Mouse (Mus musculus) forebrain, postnatal 0 days (tissue): ENCODE results near the gene Catip. TPM values are rescaled to one million over a fixed set of nuclear protein-coding genes. Genes with fewer than 3 reads are reported as not detected.
A peak's percentile ranks its signal among the peaks of the same experiment; 100 is the strongest.
"Not testable (repeated sequence)": the region's sequence is repeated elsewhere in the genome, so short reads cannot be mapped to it uniquely, and the experiment has no call there.

Source experiments
- ATAC-seq: fragments of 200-750 bp; cut with Nextera tagmentation; 2 replicates; pipeline ENCODE4 v1.8.0; 2017; ENCODE audit warnings: mild to moderate bottlenecking, moderate library complexity
- DNase-seq: peaks from one replicate; pipeline ENCODE4 v3.0.0-alpha.2; 2015
- H3K27ac ChIP-seq: fragments of 300-500 bp; sonication (generic); 2 replicates; pipeline ENCODE4 v1.5.1; 2014; ENCODE audit warnings: low read depth, mild to moderate bottlenecking, antibody characterized with exemption, low read length, moderate library complexity, mixed read lengths
- H3K27me3 ChIP-seq: fragments of 300-500 bp; sonication (generic); 2 replicates; pipeline ENCODE4 v1.6.1; 2014; ENCODE audit warnings: mild to moderate bottlenecking, low read length, mixed read lengths; ENCODE audit not compliant: insufficient read depth
- H3K36me3 ChIP-seq: fragments of 300-500 bp; sonication (generic); 2 replicates; pipeline ENCODE4 v1.6.1; 2014; ENCODE audit warnings: mild to moderate bottlenecking, moderate library complexity; ENCODE audit not compliant: insufficient read depth
- H3K4me1 ChIP-seq: fragments of 300-500 bp; sonication (generic); 2 replicates; pipeline ENCODE4 v1.6.1; 2014; ENCODE audit warnings: antibody characterized with exemption; ENCODE audit not compliant: insufficient read depth
- H3K4me2 ChIP-seq: fragments of 300-500 bp; sonication (generic); 2 replicates; pipeline ENCODE4 v1.6.1; 2014; ENCODE audit warnings: low read depth, mild to moderate bottlenecking, moderate library complexity
- H3K4me3 ChIP-seq: fragments of 300-500 bp; sonication (generic); 2 replicates; pipeline ENCODE4 v1.5.1; 2014; ENCODE audit warnings: low read depth, low read length, mixed read lengths
- H3K9ac ChIP-seq: fragments of 300-500 bp; sonication (generic); 2 replicates; pipeline ENCODE4 v1.6.1; 2014; ENCODE audit warnings: mild to moderate bottlenecking
- H3K9me3 ChIP-seq: fragments of 300-500 bp; sonication (generic); 2 replicates; pipeline ENCODE4 v1.6.1; 2016; ENCODE audit warnings: low read length
- CTCF ChIP-seq: sonication (generic); IDR thresholded peaks from 2 replicates; pipeline ENCODE4 v1.5.1; 2016; ENCODE audit warnings: antibody characterized with exemption, control low read depth, low read depth
- WGBS: fragments of 180-500 bp; shearing (Covaris S2); extraction: QIAGEN DNeasy Blood & Tissue Kit; methylation state at CpG from one replicate; pipeline ENCODE4 v1.1.7; 2014; 5-methylcytosine and 5-hydroxymethylcytosine counted together
- polyA plus RNA-seq: library from polyadenylated mRNA; unstranded; fragments of >200 nt; fragmentation: Nextera tagmentation; extraction: Ambion mirVana; gene quantifications from 2 replicates; pipeline ENCODE4 v1.2.1, GENCODE M21; 2015
- total RNA-seq: library from RNA; depleted of rRNA; stranded (reverse); fragments of >200 nt; gene quantifications from 2 replicates; pipeline ENCODE4 v1.2.3, GENCODE M21; 2014; rRNA removed

The Catip gene
- total RNA-seq = 2.1 and 2.7 TPM in 2 replicates
- 0.63 and 1.6 TPM in 2 replicates for polyA plus RNA-seq

DNA sequence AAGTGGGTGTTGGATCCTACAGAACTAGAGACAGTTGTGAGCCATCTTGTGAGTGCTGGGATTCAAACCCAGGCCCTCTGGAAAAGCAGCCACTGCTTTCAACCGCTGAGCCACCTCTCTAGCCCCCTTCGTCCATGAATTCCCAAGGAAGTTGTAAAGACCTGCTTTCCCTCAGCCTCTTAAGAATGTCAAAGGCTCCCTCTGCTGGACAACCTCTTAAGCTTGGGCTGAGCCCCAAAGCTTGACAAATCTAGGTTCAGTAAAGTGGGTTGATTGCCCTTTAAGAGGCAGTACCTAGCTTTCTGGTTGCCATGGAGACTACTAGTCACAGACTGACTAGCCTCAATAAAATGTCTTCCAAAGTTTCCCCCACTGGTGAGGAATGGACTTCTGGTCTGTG is at the start of gene Catip:
Catip (plus strand) TSS at position 297 of the 400 bp plus-strand sequence.
- no peak within 1 kb of the TSS for H3K4me2 ChIP-seq
- ATAC-seq (peak; percentile 92), DNase-seq (peak; percentile 90)
- WGBS = 3% methylated on average over 2 of the region's 2 CpGs
- no peak within 1 kb of the TSS for H3K27ac ChIP-seq
- no peaks in the 10 kb centered on the region for H3K4me1 ChIP-seq
- 0 out of 2 replicates have a peak within 1 kb of the TSS, but pooled peaks have one; percentile 0 for H3K9ac ChIP-seq
- no peak within 1 kb of the TSS for H3K4me3 ChIP-seq
- TF ChIP-seq CTCF = peak; percentile 87
- no peaks in the 10 kb centered on the region for H3K27me3 ChIP-seq
- no peaks in the 10 kb centered on the region for H3K36me3 ChIP-seq
- no peaks in the 10 kb centered on the region for H3K9me3 ChIP-seq

DNA sequence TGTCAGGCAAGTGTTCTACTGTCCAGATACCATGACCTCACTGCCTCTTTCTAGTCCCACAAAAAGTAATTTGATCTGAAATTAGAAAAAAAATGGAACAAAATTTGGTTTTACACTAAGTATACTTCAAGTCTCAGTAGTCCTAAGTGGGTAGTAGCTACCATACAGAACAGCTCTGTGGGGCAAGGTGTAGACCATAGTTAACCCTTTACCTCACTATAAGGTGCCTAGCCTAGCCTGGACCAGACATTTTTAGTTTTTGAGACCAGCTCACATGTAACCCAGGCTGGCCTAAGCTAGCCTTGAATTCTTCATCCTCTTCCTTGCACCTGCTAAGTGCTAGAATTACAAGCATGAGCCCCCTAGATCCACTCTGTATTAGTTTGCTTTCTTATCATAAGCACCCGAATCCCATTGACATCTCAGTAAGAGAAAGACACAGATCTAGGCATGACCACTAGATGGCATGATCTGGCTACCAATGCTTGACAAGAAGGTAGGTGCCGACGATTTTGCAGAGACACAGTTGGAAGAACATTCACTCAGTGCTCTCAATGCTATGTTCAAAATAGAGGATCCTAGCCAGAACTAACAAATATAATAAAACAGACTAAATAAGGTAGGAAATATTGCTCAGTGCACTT is 48.7 kb upstream of the Catip start:
- H3K27ac ChIP-seq = no peak overlapping the region
- H3K36me3 ChIP-seq = no peaks in the 10 kb centered on the region
- H3K4me3 ChIP-seq = no peak overlapping the region
- DNase-seq = peak; percentile 89
- H3K9ac ChIP-seq = no peak overlapping the region
- peak; percentile 96 for TF ChIP-seq CTCF
- no peaks in the 10 kb centered on the region for H3K4me1 ChIP-seq
- H3K4me2 ChIP-seq = no peak overlapping the region
- ATAC-seq = peak; percentile 83
- H3K9me3 ChIP-seq = no peaks in the 10 kb centered on the region
- WGBS = 2% methylated on average over 3 of the region's 3 CpGs
- H3K27me3 ChIP-seq = no peaks in the 10 kb centered on the region

DNA sequence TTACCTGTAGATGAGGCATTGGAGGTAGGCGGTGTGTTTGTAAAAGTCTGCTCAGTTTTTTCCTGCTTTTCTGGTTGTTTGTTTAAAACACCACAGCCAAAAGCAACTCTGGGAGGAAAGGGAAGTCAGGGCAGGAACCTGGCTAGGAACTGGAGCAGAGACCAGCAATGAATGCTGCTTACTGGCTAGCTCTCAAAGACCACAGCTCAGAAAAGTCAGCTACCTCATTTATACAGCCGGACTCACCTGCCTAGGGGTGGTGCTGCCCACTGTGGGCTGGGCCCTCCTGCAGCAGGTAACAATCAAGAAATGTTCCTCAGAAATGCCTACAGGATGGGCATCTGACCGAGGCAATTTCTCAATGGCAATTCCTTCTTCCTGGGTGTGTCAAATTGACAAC is 47.1 kb upstream of the Catip start:
- 89% methylated on average over 3 of the region's 3 CpGs for WGBS
- DNase-seq = no peak
- Histone ChIP-seq H3K4me2 (no peak overlapping the region), H3K27me3 (no peaks in the 10 kb centered on the region), H3K4me1 (no peaks in the 10 kb centered on the region), H3K36me3 (no peaks in the 10 kb centered on the region), H3K9me3 (no peaks in the 10 kb centered on the region), H3K4me3 (no peak overlapping the region), H3K9ac (no peak overlapping the region), H3K27ac (no peak overlapping the region)
- no peak for TF ChIP-seq CTCF
- no peak for ATAC-seq

DNA sequence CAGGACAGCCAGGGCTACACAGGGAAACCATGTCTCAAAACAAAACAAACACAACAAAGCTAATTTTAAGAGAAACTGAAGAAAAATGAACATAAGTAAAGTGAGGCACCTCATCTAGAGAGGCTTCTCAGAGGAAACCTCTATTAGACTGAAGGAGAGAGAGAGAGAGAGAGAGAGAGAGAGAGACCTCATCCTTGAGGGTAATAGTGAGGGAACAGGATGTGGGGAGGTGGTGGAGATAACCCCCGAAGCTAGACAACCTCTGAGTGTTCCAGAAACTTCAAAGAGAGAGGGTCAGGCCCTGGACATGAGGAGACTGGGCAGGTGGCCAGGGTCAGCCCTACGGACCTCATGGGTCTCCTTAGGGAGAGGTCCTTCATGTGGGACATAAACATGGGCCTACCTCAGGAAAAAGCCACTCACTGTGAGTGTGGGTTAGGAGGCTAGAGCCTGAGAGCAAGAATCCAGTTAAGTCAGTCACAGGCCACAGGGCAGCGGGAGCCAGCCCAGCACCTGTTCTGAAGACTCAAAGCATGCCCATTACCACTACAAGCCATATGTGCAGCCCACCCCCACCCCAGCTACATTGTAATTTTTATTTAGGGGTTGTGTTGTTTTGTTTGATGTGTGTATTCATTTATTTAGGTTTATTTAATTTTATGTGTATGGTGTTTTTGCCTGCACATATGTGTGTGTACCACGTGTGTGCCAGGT is 45.6 kb upstream of the Catip start:
- Histone ChIP-seq H3K4me2 (no peak overlapping the region), H3K9ac (no peak overlapping the region), H3K27ac (no peak overlapping the region), H3K9me3 (no peaks in the 10 kb centered on the region), H3K36me3 (no peaks in the 10 kb centered on the region), H3K4me3 (no peak overlapping the region), H3K4me1 (no peaks in the 10 kb centered on the region), H3K27me3 (no peaks in the 10 kb centered on the region)
- no peak for ATAC-seq
- TF ChIP-seq CTCF = no peak
- WGBS = 88% methylated on average over 4 of the region's 4 CpGs
- no peak for DNase-seq

DNA sequence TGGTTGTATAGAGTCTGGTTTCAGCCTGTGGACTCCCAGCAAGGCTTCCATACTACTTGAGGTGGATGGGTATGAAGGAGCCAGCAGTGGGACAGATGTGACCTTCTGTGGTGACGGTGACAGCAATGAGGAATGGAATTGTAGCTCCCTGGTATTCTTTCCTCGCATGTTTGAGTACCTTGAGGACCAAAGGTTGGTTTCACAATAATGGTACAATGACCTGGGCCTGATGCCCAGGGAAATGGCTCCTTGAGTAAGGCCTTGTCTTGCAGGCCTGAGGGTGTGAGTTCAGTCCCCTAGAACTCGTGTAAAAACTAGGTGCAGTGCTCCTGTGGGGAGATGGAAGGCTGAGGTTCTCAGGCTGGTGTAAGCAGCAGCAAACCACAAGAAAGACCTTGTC is 43.2 kb upstream of the Catip start:
- no peaks in the 10 kb centered on the region for H3K27me3 ChIP-seq
- DNase-seq (no peak), ATAC-seq (no peak)
- 85% methylated on average over 3 of the region's 3 CpGs for WGBS
- TF ChIP-seq CTCF = no peak
- no peaks in the 10 kb centered on the region for H3K9me3 ChIP-seq
- H3K4me3 ChIP-seq = no peak overlapping the region
- no peak overlapping the region for H3K4me2 ChIP-seq
- H3K36me3 ChIP-seq = no peaks in the 10 kb centered on the region
- H3K4me1 ChIP-seq = no peaks in the 10 kb centered on the region
- no peak overlapping the region for H3K27ac ChIP-seq
- H3K9ac ChIP-seq = no peak overlapping the region

DNA sequence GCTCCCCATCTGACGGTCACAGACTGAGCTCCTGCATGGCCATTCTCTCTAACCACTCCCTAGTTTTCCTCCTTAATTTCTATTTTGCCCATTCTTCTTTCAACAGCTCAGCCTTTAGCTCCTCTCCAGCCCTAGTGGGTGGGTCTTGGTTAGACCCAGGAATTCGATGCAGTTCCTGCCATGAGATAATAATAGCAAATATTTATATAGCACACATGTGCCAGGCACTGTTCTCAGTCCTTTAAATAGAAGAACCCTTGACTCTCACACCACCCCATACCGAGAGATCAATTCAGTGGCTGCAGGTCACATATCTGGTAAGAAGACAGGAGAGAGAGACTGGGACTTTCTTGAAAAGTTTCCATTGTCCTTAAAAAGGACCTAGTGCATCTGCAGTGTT is 40.5 kb upstream of the Catip start:
- Histone ChIP-seq H3K36me3 (no peaks in the 10 kb centered on the region), H3K27me3 (no peaks in the 10 kb centered on the region), H3K27ac (no peak overlapping the region), H3K9ac (no peak overlapping the region), H3K4me2 (no peak overlapping the region), H3K4me1 (no peaks in the 10 kb centered on the region), H3K4me3 (no peak overlapping the region), H3K9me3 (no peaks in the 10 kb centered on the region)
- 86% methylated on average over 3 of the region's 3 CpGs for WGBS
- no peak for TF ChIP-seq CTCF
- no peak for ATAC-seq
- DNase-seq = no peak

DNA sequence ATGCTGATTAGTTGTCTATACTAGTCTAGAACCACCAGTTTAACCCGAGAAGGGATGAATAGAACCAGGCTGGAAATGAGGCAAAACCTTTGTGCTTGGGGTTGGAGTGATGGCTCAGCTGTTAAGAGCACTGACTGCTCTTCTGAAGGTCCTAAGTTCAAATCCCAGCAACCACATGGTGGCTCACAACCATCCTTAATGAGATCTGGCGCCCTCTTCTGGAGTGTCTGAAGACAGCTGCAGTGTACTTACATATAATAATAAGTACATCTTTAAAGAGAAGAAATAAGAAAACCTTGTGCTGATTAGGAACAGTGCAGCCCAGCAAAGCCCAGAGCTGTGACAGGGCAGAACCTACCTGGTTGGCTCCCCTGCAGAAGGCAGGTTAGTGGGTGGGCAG is 35.0 kb upstream of the Catip start:
- 0 out of 2 replicates have a peak, but pooled peaks have one; percentile 13 for TF ChIP-seq CTCF
- H3K27me3 ChIP-seq, ATAC-seq, H3K4me1 ChIP-seq, H3K4me2 ChIP-seq, H3K9ac ChIP-seq, H3K4me3 ChIP-seq, H3K27ac ChIP-seq, DNase-seq, H3K9me3 ChIP-seq, H3K36me3 ChIP-seq: not testable (repeated sequence)
- WGBS = 73% methylated on average over 2 of the region's 2 CpGs
